Comparison of ENCODE assay signal across 22 mouse cellular contexts in the genomic region with DNA sequence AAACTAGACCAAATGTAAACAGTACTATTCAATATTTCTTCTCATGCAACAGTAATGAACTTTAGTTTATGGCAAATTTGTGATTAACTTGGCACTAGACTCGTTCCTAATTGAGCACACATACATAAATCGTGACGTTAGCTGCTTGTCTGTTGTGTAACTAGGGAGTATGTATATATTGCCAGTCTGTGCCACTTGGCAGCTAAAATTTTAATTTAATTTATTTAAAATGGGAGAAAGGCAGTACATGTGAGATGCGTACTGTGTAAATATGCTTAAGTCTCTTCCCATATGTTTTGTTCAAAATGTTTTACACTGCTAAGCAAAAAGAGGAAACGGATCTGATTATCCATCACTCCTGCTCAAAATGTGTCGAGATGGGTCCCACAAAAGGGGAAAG.
DNase-seq lines count a peak whose midpoint lies in the region; ATAC-seq lines count a peak whose summit lies in the region.
"Had no signal": no experiment of that assay in that cellular context is flagged by ENCODE, and none has a peak within 500 bp of the region (broad histone marks: within the 10 kb centered on the region; RNA-seq: fewer than 3 reads in every experiment).

No protein-coding gene starts in this region.

- 75% methylated on average over 6 of the region's 6 CpGs for WGBS in forebrain, embryonic 13.5 days
- WGBS in forebrain, embryonic 10.5 days, result 89% methylated on average over 6 of the region's 6 CpGs
- 56% methylated on average over 6 of the region's 6 CpGs for WGBS in forebrain, embryonic 15.5 days
- 90% methylated on average over 6 of the region's 6 CpGs for WGBS in forebrain, embryonic 11.5 days
- 58% methylated on average over 6 of the region's 6 CpGs for WGBS in forebrain, embryonic 16.5 days

- H3K27ac ChIP-seq in forebrain, embryonic 13.5 days, result no peak overlapping the region
- no peak overlapping the region for H3K27ac ChIP-seq in forebrain, embryonic 10.5 days
- H3K27ac ChIP-seq in forebrain, embryonic 15.5 days (replicated peaks), result no peak overlapping the region
- H3K27ac ChIP-seq in forebrain, embryonic 11.5 days (ENCODE audit: low read depth, low read length), result no peak overlapping the region
- H3K27ac ChIP-seq in forebrain, embryonic 16.5 days (ENCODE audit: low read length), result no peak overlapping the region
- H3K27ac ChIP-seq: embryonic facial prominence, embryonic 10.5 days; embryonic facial prominence, embryonic 12.5 days had no signal

- H3K36me3 ChIP-seq in forebrain, embryonic 13.5 days (ENCODE audit: poor library complexity, severe bottlenecking), result no peaks in the 10 kb centered on the region
- no peaks in the 10 kb centered on the region for H3K36me3 ChIP-seq in forebrain, embryonic 10.5 days (replicated peaks)
- no peaks in the 10 kb centered on the region for H3K36me3 ChIP-seq in forebrain, embryonic 15.5 days
- no peaks in the 10 kb centered on the region for H3K36me3 ChIP-seq in forebrain, embryonic 11.5 days (ENCODE audit: control insufficient read depth, insufficient read depth, low read length)
- no peaks in the 10 kb centered on the region for H3K36me3 ChIP-seq in forebrain, embryonic 16.5 days (ENCODE audit: control insufficient read depth, insufficient read depth)
- H3K36me3 ChIP-seq: embryonic facial prominence, embryonic 10.5 days; embryonic facial prominence, embryonic 12.5 days; G1E had no signal

- H3K9ac ChIP-seq in forebrain, embryonic 13.5 days, result no peak overlapping the region
- H3K9ac ChIP-seq in forebrain, embryonic 15.5 days (replicated peaks), result no peak overlapping the region
- no peak overlapping the region for H3K9ac ChIP-seq in forebrain, embryonic 11.5 days (ENCODE audit: low read length)
- no peak overlapping the region for H3K9ac ChIP-seq in forebrain, embryonic 16.5 days (replicated peaks; ENCODE audit: low read depth, low read length)
- H3K9ac ChIP-seq: embryonic facial prominence, embryonic 12.5 days had no signal

- no peak for DNase-seq in forebrain, embryonic 10.5 days (ENCODE audit: extremely low spot score, low spot score)
- DNase-seq in forebrain, embryonic 11.5 days (ENCODE audit: low spot score), result no peak
- DNase-seq in c-Kit-positive CD71-positive TER-119-positive erythroid progenitor cells, embryonic 14.5 days (ENCODE audit: low spot score), result no peak
- DNase-seq: adrenal gland, postnatal 10 days; adrenal gland, postnatal 25 days; B cell, adult 2 months; cerebellum, adult 11-12 months; cerebellum, adult 2 months; cerebellum, adult 9-10 months; cerebellum, postnatal 10 days; cerebellum, postnatal 25 days had no signal

- no peaks in the 10 kb centered on the region for H3K27me3 ChIP-seq in forebrain, embryonic 13.5 days
- no peaks in the 10 kb centered on the region for H3K27me3 ChIP-seq in forebrain, embryonic 10.5 days (ENCODE audit: poor library complexity, severe bottlenecking)
- H3K27me3 ChIP-seq in forebrain, embryonic 15.5 days, result no peaks in the 10 kb centered on the region
- H3K27me3 ChIP-seq in forebrain, embryonic 11.5 days (ENCODE audit: control insufficient read depth, insufficient read depth, low read length), result no peaks in the 10 kb centered on the region
- no peaks in the 10 kb centered on the region for H3K27me3 ChIP-seq in forebrain, embryonic 16.5 days (replicated peaks; ENCODE audit: control insufficient read depth, insufficient read depth, low read length)
- H3K27me3 ChIP-seq: CH12.LX; embryonic facial prominence, embryonic 12.5 days; Patski had no signal

- ATAC-seq in forebrain, embryonic 13.5 days, result peak; percentile 59; the same call in 1 of the 2 replicates
- ATAC-seq in forebrain, embryonic 15.5 days (replicated peaks), result peak; percentile 43; the same call in 1 of the 2 replicates
- ATAC-seq in forebrain, embryonic 11.5 days (replicated peaks; ENCODE audit: low FRiP score), result no peak
- peak; percentile 75 for ATAC-seq in forebrain, embryonic 16.5 days
- ATAC-seq in granulocyte monocyte progenitor cell, adult 5-6 weeks (replicated peaks; ENCODE audit: poor library complexity, severe bottlenecking), result no peak
- ATAC-seq: activated CD4-positive, CD25-positive, alpha-beta regulatory T cell, adult 4 months; CD4-positive, CD25-positive, alpha-beta regulatory T cell, adult 4 months; Patski had no signal

- no peak overlapping the region for H3K4me2 ChIP-seq in forebrain, embryonic 13.5 days
- no peak overlapping the region for H3K4me2 ChIP-seq in forebrain, embryonic 15.5 days (replicated peaks)
- no peak overlapping the region for H3K4me2 ChIP-seq in forebrain, embryonic 11.5 days (ENCODE audit: low read depth, low read length, severe bottlenecking)
- no peak overlapping the region for H3K4me2 ChIP-seq in forebrain, embryonic 16.5 days (ENCODE audit: low read length)
- H3K4me2 ChIP-seq: embryonic facial prominence, embryonic 12.5 days had no signal

- H3K4me3 ChIP-seq in forebrain, embryonic 13.5 days, result no peak overlapping the region
- no peak overlapping the region for H3K4me3 ChIP-seq in forebrain, embryonic 10.5 days
- no peak overlapping the region for H3K4me3 ChIP-seq in forebrain, embryonic 15.5 days
- H3K4me3 ChIP-seq in forebrain, embryonic 11.5 days (ENCODE audit: low read depth, low read length), result no peak overlapping the region
- H3K4me3 ChIP-seq in forebrain, embryonic 16.5 days (replicated peaks; ENCODE audit: low read length), result no peak overlapping the region
- H3K4me3 ChIP-seq: embryonic facial prominence, embryonic 10.5 days; embryonic facial prominence, embryonic 12.5 days had no signal

- no peaks in the 10 kb centered on the region for H3K4me1 ChIP-seq in forebrain, embryonic 13.5 days
- no peaks in the 10 kb centered on the region for H3K4me1 ChIP-seq in forebrain, embryonic 10.5 days
- no peaks in the 10 kb centered on the region for H3K4me1 ChIP-seq in forebrain, embryonic 15.5 days
- no peaks in the 10 kb centered on the region for H3K4me1 ChIP-seq in forebrain, embryonic 11.5 days (replicated peaks; ENCODE audit: control insufficient read depth, insufficient read depth, low read length)
- H3K4me1 ChIP-seq in forebrain, embryonic 16.5 days (replicated peaks; ENCODE audit: control insufficient read depth, insufficient read depth, low read length), result no peaks in the 10 kb centered on the region
- H3K4me1 ChIP-seq: embryonic facial prominence, embryonic 10.5 days; embryonic facial prominence, embryonic 12.5 days had no signal

- no peaks in the 10 kb centered on the region for H3K9me3 ChIP-seq in forebrain, embryonic 13.5 days (replicated peaks)
- H3K9me3 ChIP-seq in forebrain, embryonic 10.5 days, result no peaks in the 10 kb centered on the region
- H3K9me3 ChIP-seq in forebrain, embryonic 15.5 days, result no peaks in the 10 kb centered on the region
- H3K9me3 ChIP-seq in forebrain, embryonic 11.5 days (ENCODE audit: control insufficient read depth, low read length), result no peaks in the 10 kb centered on the region
- no peaks in the 10 kb centered on the region for H3K9me3 ChIP-seq in forebrain, embryonic 16.5 days (ENCODE audit: control insufficient read depth, low read length)
- H3K9me3 ChIP-seq: embryonic facial prominence, embryonic 10.5 days; embryonic facial prominence, embryonic 12.5 days had no signal

Comparison
In these comparisons a context has a peak if more than half of its experiments do, and no peak if none do; other contexts are left out.
1. ATAC-seq: peak in forebrain, embryonic 13.5 days (single experiment), forebrain, embryonic 15.5 days (single experiment) and forebrain, embryonic 16.5 days (single experiment); none in forebrain, embryonic 11.5 days (single experiment) and granulocyte monocyte progenitor cell, adult 5-6 weeks (single experiment).